Mouse (Mus musculus) C3H10T1/2 (cell line): Measurements from ENCODE around the gene Egfl8. TPM values are rescaled to one million over a fixed set of nuclear protein-coding genes. Genes with fewer than 3 reads are reported as not detected.

Source experiments
- polyA plus RNA-seq, 2 experiments: library from polyadenylated mRNA; unstranded; fragments of >200 nt; fragmentation: generic; extraction: Trizol; gene quantifications; one replicate each; pipeline ENCODE4 v1.2.1; 2012; ENCODE audit warnings: missing spikeins in 2 of 2

Egfl8 gene
- polyA plus RNA-seq = 1 to 10 TPM in 1 of 2 experiments, under 1 TPM in 1; 0.05 to 1.4 TPM

DNA sequence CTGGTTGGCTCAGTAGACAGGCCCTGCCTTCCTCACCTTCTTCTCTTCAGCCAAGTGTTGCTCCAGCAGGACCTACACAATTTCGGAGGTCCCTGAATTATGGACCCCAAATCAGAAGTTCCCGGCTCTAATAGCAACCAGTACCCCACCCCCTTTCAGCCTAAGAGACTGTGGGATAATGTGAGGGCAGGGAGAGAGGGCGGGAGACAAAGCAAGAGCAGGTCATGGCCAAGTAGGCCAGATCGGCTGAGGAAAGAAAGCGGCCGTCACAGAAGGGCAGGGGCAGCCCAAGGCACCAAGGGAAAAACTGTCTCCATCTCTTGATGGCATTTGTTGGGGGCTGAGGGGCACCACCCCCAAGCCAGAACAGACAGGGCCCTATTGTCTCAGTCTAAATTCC lies at the start of gene Egfl8:
Gene Egfl8, minus strand, starts transcription at position 101 of the 400 bp plus-strand sequence.

DNA sequence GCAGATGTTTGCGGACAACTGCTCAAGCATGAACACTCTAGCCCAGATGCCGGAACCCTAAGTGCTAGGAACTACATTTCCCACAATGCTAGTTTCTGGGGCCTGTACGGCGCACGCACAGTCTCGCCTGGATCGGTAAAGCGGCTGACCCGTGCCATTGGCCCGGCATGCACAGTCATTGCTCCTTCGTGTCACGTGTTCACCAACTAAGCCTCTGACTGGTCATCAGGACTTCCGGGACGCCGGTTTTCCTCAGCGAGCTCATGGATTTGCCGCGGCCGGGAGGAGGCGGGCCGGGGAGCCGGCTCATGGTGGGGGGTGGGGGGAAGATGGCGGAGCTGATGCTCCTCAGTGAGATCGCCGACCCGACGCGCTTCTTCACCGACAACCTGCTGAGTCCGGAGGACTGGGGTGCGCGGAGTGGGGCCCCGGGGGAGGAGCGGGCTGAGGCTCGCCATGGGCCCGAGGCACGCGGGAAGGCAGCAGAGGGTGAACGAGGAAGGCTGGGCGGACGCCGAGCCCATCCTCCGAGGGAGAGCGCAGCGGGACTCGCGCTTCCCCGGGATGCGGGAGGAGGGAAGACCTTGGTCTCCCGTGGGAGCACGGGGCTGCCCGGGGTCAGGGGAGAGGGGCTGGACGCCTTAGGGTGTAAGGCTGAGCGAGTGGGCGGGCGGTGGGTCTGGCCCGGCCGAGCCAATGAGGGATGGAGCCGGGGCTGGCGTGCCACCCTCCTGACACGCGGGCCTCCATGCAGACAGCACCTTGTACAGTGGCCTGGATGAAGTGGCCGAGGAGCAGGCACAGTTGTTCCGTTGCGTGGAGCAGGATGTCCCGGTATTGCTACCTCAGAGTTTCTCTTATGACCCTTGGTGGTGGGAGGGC lies 31.4 kb upstream of the Egfl8 start, which contains the start of gene Atf6b:
Gene Atf6b, plus strand, starts transcription at position 241 of the 882 bp plus-strand sequence.

DNA sequence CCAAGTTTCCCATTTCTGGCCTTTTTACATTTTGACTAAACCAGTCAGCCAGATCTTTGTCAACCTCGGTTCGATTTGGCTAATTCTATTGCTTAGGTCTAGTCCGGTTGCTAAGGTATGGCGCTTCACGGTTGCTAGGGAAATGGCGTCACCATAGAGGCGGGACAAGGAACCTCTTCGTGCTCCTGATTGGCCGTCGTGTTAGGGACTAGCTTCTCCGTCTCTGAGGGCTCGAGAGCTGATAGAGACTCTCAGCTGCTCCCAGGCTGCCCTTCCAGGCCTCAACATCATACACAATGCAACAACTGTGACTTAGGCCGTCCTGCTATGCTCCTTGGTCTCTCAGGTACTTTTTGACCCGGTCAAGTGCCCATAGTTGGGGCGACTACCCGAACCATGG lies 28.8 kb upstream of the Egfl8 start, which contains the start of gene Fkbpl:
Gene Fkbpl, plus strand, starts transcription at position 157 of the 400 bp plus-strand sequence.

DNA sequence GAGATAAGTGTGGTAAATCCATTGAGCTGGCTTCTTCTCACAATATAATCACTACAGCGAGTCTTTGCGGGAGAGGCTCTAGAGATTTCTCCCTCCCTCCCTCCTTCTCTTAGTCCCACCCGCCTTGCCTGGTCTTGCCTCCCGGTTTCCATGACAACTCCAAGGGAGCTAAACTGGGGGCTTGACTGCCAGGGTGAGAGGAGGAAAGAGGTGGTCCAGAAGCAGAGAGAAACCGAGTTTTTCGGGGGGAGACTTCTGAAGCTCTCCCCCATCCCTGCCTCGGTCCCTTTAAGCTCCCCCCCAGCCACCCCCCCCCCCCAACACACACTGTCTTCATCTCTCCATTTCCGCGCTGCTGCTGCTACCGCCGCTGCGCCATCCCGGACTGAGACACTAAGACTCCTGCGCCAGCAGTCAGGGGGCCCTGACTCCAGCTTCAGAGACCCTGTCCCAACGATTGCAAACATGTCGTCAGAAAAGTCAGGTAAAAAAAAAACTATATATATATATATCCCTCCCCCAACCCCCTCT lies 13.5 kb upstream of the Egfl8 start, which contains the start of gene Prrt1:
Gene Prrt1, plus strand, starts transcription at position 313 of the 531 bp plus-strand sequence.

GRCm38 (mm10) chr17:34627943-34628643 lies 12.3 kb upstream of the Egfl8 start, which contains the start of gene Ppt2:
Gene Ppt2, minus strand, starts transcription at chr17:34628510.

DNA sequence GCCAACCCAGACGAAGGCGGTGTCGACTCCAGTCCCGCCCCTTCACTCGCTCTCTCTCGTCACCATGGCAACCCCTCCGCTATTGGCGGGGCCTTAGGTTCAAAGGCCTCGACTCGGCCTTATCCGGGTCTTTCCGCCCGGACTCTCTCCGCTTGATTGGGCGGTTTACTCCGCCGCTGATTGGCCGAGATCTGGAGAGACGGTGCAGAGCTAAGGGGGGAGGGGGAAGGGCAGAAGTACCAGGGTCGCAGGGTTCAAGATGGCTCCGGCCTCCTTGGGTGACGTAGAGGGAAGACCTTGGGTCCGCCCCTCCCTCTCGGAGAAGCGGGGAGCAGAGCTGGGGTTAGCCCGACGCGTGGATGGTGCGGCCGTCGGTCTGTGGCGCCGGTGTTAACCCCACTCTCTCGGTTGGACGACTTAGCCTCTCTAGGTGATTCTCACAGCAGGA lies 11.7 kb downstream of the Egfl8 start, which contains the start of gene Agpat1:
Gene Agpat1, plus strand, starts transcription at position 202 of the 448 bp plus-strand sequence.

DNA sequence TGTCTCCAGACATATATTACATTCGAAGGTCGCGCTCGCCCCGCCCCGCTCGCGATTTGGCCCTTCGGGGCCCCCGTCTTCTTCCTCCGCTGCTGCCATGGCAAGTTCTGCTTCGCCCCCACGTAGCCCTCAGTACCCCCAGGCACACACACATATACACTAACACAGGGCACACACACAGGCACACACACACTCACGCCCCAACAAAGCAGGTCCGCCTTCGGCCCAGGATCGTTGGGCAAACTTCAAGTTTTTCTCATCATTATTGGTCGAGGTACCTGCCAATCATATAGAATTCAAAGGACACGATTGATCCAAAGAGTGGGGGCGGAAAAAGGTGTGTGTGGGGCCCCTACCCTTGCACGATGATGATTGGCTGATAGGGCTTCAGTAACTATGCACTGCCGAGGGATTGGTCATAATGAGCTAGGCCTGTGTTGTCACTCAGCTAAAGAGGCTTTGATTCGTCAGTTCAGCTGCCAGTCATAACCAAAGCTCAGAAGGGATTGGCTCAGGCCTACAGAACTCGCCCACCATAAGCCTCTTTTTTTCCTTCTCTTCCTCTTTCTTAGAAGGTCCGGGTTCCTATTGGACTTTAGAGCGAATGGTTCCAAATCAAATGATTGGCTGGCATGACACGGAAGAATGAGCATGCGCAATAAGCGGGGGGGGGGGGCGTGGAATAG lies 12.3 kb downstream of the Egfl8 start, which contains the start of gene Rnf5:
Gene Rnf5, minus strand, starts transcription at position 316 of the 686 bp plus-strand sequence.

DNA sequence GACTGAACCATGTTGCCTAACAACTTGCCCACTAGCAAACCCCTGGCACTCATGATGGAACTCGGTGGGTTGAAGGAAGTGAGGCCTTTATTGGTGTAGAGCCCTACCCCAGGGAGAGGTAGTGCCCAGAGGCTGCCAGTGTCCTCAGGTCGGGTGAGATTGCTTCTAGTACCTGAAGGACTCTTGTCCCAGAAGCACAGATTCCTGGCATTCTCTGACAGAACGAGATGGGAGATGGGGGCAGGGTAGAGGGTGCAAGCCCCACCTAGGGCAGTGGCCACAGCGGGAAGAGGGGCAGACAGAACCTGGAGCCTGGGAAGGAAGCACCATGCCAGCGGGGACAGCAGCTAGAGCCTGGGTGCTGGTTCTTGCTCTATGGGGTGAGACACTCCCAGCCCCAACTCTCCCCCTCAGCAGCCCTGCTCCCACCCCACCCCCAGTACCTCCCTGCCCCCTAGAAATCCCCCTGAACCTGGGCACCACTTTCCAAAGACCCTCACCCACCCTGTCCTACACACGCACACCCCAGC lies 18.1 kb downstream of the Egfl8 start, which contains the start of gene Ager:
Gene Ager, plus strand, starts transcription at position 297 of the 530 bp plus-strand sequence.

GRCm38 (mm10) chr17:34591029-34591993 lies 24.5 kb downstream of the Egfl8 start, which contains the start of gene Pbx2:
Gene Pbx2, plus strand, starts transcription at chr17:34591266.

GRCm38 (mm10) chr17:34589681-34590101 lies 26.1 kb downstream of the Egfl8 start, which contains the start of gene Gpsm3:
Gene Gpsm3, plus strand, starts transcription at chr17:34589806.

DNA sequence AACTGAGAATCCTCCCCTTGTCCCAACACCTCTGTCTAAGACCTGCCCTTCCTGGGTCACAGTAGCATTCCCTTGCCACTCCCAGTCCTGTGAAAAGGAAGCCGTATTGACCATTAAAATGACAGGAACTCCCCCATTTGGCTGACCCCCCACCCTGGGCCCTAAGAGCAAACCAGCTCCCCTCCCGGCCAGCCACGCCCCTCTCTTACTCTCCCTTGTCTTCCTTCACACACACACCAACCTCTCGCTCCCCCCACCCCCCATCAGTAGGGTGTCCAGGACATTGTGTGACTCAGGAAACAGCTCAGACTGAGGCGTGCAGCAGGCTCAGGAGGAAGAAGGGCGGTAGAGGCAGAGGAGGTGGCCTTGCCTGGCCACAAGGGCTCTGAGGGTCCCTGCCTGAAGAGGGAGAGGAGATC lies 51.8 kb downstream of the Egfl8 start, which contains the start of gene Notch4:
Gene Notch4, plus strand, starts transcription at position 266 of the 419 bp plus-strand sequence.

Other genes starting within 250 kb of the Egfl8 start
- gene Btnl1, start 238.8 kb downstream of the Egfl8 start, polyA plus RNA-seq = not detected
- not detected for gene BC051142, start 217.2 kb downstream of the Egfl8 start, polyA plus RNA-seq
- not detected for gene Btnl4, start 138.7 kb downstream of the Egfl8 start, polyA plus RNA-seq
- not detected for gene Btnl6, start 98.6 kb downstream of the Egfl8 start, polyA plus RNA-seq
- gene Notch4, start 51.7 kb downstream of the Egfl8 start, polyA plus RNA-seq = 1 to 10 TPM in 1 of 2 experiments, under 1 TPM in 1; 0.15 to 2.8 TPM
- under 1 TPM; 0.88 to 0.96 TPM for gene Gpsm3, start 26.2 kb downstream of the Egfl8 start, polyA plus RNA-seq
- 10 to 100 TPM; 15.2 to 41.5 TPM for gene Pbx2, start 24.7 kb downstream of the Egfl8 start, polyA plus RNA-seq
- gene Ager, start 18.1 kb downstream of the Egfl8 start, polyA plus RNA-seq = 1 to 10 TPM in 1 of 2 experiments, under 1 TPM in 1; 0.06 to 1.8 TPM
- 10 to 100 TPM; 23.8 to 60.6 TPM for gene Rnf5, start 12.3 kb downstream of the Egfl8 start, polyA plus RNA-seq
- gene Agpat1, start 11.7 kb downstream of the Egfl8 start, polyA plus RNA-seq = 10 to 100 TPM; 76.3 to 93.6 TPM
- gene Ppt2, start 12.5 kb upstream of the Egfl8 start, polyA plus RNA-seq = 10 to 100 TPM; 14.7 to 42.5 TPM
- under 1 TPM in 1 of 2 experiments, not detected in 1; 0.02 TPM for gene Prrt1, start 13.6 kb upstream of the Egfl8 start, polyA plus RNA-seq
- 10 to 100 TPM; 12.6 to 21.7 TPM for gene Fkbpl, start 28.8 kb upstream of the Egfl8 start, polyA plus RNA-seq
- 10 to 100 TPM; 35.2 to 76.3 TPM for gene Atf6b, start 31.2 kb upstream of the Egfl8 start, polyA plus RNA-seq
- gene Tnxb, start 54.6 kb upstream of the Egfl8 start, polyA plus RNA-seq = under 1 TPM; 0.04 to 0.46 TPM
- gene C4b, start 127.9 kb upstream of the Egfl8 start, polyA plus RNA-seq = 1 to 10 TPM in 1 of 2 experiments, under 1 TPM in 1; 0.07 to 1.3 TPM
- gene Cyp21a1, start 188.6 kb upstream of the Egfl8 start, polyA plus RNA-seq = under 1 TPM in 1 of 2 experiments, not detected in 1; 0.09 TPM
- gene Stk19, start 221.0 kb upstream of the Egfl8 start, polyA plus RNA-seq = 10 to 100 TPM; 38.4 to 44.5 TPM
- 10 to 100 TPM; 47.7 to 51.0 TPM for gene Dxo, start 221.0 kb upstream of the Egfl8 start, polyA plus RNA-seq
- 10 to 100 TPM; 19.7 to 48.2 TPM for gene Skiv2l, start 234.2 kb upstream of the Egfl8 start, polyA plus RNA-seq
- gene Nelfe, start 234.4 kb upstream of the Egfl8 start, polyA plus RNA-seq = 100 to 1,000 TPM in 1 of 2 experiments, 10 to 100 TPM in 1; 65.1 to 134 TPM
- gene Cfb, start 246.5 kb upstream of the Egfl8 start, polyA plus RNA-seq = 1 to 10 TPM in 1 of 2 experiments, under 1 TPM in 1; 0.09 to 1.2 TPM